Mouse (Mus musculus): ENCODE measurements at regions not wholly inside any gene's neighbourhood (a gene's known extent, or its start where the extent isn't known, plus 50 kb on each side); places are given as distances from the start of the nearest gene placed in this dataset.

DNA sequence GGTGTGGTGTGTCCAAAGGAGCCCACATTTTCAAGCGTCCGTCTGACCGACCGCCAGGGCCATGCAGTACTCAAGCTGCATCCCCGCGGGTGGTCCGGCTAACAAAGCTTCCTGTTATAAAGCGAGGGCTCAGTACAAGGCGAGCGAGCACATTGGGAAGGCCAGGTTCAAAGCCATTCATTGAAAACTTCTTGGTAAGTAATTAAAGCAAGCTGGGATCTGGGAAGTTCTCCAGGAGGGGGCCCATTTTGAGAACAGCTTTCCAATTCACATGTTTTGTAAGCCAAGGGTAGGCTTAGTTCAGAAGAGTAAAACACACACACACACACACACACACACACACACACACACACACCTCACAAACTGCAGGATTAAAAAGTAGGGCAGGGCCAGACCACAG lies 57.3 kb upstream of the Prep start:
- H3K4me1 ChIP-seq: no peaks in the 10 kb centered on the region
- 14% methylated on average over 10 of the region's 10 CpGs for WGBS
- H3K36me3 ChIP-seq (replicated peaks): no peaks in the 10 kb centered on the region
- H3K27me3 ChIP-seq (replicated peaks): no peaks in the 10 kb centered on the region
- H3K9ac ChIP-seq: no peak overlapping the region
- no peak overlapping the region for H3K4me3 ChIP-seq
- H3K4me2 ChIP-seq: no peak overlapping the region
- H3K9me3 ChIP-seq: no peaks in the 10 kb centered on the region
- H3K27ac ChIP-seq: no peak overlapping the region
- ATAC-seq (replicated peaks): peak; percentile 83

DNA sequence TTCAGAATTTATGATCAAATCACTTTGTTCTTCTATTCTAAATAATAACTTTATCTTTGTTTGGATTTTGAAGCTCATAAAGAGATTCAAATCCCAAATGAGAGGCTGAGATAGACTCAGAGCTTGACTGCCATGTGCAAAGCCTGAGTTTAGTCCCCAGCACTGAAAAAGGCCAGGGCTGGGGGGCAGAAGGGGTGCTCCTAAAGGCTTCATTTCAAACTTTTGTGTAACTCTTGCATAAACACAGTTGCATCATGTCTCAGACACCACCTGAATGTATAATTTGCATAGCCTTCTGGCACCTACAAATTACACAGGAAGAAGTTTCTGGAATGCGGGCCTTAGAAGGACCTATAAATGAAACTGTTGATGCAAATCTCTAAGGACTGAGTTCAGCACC lies 57.8 kb upstream of the Prep start:
- H3K4me2 ChIP-seq: no peak overlapping the region
- ATAC-seq (replicated peaks): peak; percentile 9; the same call in 1 of the 2 replicates
- H3K4me1 ChIP-seq: no peaks in the 10 kb centered on the region
- no peak overlapping the region for H3K9ac ChIP-seq
- H3K9me3 ChIP-seq: no peaks in the 10 kb centered on the region
- no peak overlapping the region for H3K4me3 ChIP-seq
- no peak overlapping the region for H3K27ac ChIP-seq
- WGBS: 94% methylated on average over 1 of the region's 1 CpGs
- no peaks in the 10 kb centered on the region for H3K27me3 ChIP-seq (replicated peaks)
- no peaks in the 10 kb centered on the region for H3K36me3 ChIP-seq (replicated peaks)

DNA sequence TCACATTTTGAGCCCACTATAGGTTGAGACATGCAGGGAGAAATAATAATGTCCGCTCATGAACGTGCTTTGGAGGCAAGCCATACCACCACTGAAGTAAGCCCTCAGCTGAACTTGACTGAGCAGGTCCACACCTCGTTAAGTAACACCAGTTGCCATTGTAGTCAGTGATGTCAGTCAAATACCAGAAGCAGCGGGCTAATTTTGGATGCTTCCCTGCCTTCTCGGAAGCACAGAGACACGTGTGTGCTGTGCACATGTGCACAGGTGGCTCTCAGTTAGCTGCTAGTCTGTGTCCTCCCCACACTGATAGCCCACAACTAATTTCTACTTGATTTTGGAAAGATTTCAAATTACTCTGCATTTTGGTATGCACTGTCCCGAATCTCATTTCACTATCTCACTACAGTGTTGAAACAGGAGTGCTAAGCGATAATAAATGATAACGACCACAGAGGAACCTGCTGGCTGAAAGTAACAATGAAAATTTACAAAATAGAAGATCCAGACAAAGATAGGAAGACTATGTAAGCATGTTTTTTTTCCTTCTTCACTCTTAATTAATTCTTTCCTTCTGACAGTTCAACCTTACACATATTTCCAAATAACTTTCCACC lies 62.9 kb upstream of the Prep start:
- WGBS: 77% methylated on average over 9 of the region's 9 CpGs
- Histone ChIP-seq H3K4me3 (no peak overlapping the region), H3K4me2 (no peak overlapping the region), H3K4me1 (peaks cover 10% of the 10 kb centered on the region), H3K27me3 (replicated peaks) (no peaks in the 10 kb centered on the region), H3K9me3 (no peaks in the 10 kb centered on the region), H3K36me3 (replicated peaks) (no peaks in the 10 kb centered on the region), H3K27ac (no peak overlapping the region), H3K9ac (no peak overlapping the region)
- ATAC-seq (replicated peaks): no peak

DNA sequence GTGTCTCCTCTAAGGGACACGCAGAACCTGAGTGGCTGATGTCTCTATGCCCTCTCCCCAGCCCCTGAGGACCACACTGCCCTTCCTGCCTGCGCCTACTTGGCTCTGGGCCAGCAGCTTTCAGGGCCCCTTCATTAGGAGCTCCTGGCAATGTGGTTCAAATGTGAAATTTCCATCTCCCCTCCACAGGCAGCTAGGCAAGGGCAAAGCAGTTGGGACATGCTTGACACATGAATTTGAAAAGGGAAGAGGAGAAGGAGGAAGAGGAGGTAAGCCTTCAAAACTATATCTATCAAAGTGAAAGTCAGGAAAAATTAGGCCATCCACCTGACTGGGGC lies 63.7 kb upstream of the Prep start:
- H3K9ac ChIP-seq: no peak overlapping the region

DNA sequence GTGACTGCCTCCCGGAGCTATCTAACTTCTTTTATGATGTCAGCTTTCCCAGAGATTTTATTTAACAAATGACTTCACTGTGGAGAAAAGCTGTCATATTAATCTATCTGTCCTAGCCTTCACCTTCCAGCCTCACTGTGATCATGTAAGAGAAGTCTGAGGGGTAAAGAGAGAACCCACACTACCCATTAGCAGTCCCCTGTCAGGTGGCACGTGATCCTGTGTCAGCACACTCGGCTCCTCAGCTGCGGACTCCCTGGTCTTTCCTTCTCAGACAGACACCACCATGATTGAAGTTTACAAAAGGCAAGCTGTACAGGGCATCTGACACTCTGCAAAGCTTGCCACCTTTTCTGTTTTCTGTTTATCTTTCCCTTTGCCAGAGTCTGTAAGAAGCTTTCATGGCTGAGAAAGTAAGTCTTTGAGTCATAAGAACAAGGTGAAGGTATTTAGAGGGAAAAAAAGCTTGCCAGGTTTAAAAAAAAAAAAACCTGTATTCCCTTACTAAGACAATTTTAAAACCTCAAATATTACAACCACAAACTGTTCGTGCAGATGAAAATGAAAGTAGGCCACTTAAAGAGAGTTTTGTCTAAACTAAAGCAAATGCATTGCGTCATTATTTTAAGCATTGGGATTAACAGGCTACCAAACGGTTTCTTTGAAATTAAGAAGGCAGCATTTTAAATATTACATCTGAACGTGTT lies 64.2 kb upstream of the Prep start:
- Histone ChIP-seq H3K9ac (no peak overlapping the region), H3K9me3 (no peaks in the 10 kb centered on the region), H3K4me1 (peaks cover 13% of the 10 kb centered on the region), H3K36me3 (replicated peaks) (no peaks in the 10 kb centered on the region), H3K4me2 (no peak overlapping the region), H3K4me3 (no peak overlapping the region), H3K27ac (no peak overlapping the region), H3K27me3 (replicated peaks) (no peaks in the 10 kb centered on the region)
- no peak for ATAC-seq (replicated peaks)
- 56% methylated on average over 8 of the region's 8 CpGs for WGBS

More for the DNA sequence above, 63.7 kb upstream of the Prep start:
- Histone ChIP-seq H3K4me2 (no peak overlapping the region), H3K4me1 (peaks cover 10% of the 10 kb centered on the region), H3K9me3 (no peaks in the 10 kb centered on the region), H3K27ac (no peak overlapping the region), H3K4me3 (no peak overlapping the region), H3K36me3 (replicated peaks) (no peaks in the 10 kb centered on the region), H3K27me3 (replicated peaks) (no peaks in the 10 kb centered on the region)
- 35% methylated on average over 2 of the region's 2 CpGs for WGBS
- ATAC-seq (replicated peaks): no peak

DNA sequence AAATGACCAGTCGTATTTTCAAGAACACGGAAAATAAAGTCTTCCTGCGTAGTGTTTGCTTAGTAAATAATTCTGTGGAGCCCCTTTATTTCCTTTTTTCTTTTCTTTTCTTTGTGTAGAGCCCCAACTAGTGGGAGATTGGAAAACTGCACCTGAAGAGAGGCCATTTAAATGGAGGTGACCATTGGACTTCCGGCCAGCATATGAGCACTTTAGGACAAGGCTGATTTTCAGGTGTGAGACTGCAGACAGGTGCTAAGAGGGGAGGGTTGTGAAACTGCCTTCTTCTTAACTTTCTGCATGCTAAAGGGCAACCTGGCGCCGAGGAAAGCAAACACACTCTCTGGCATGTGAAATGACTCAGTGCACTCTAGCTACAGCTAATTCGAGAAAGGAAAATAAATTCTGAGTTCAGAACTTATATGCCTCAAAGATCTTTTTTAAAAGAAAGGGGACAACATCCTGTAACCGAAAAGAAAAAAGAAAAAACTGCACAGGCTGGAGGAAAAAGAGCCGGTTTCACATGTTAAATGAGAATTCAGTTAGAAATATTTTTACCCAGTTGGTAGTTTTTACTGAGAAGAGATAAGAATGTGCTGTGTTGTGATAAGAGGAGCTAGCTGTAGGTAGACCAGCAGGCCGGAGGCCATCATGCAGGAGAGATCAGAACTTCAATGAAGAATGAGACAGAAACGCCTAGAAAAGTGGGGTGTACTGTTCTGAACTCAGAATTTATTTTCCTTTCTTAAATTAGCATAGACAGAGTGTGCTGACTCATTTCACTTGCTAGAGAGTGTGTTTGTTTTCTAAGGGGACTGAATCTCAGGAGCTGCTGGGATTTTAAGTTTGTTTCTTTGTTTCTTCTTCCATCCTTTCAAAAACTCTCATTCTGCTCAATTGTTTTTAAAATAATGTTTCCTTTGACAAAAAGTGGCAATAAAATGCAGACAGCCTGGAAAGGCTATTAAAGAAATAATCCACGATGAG lies 65.8 kb upstream of the Prep start:
- H3K4me1 ChIP-seq: peaks cover 20% of the 10 kb centered on the region
- H3K27me3 ChIP-seq (replicated peaks): no peaks in the 10 kb centered on the region
- peak overlapping the region; percentile 49; the same call in 1 of the 2 replicates for H3K9ac ChIP-seq
- H3K4me3 ChIP-seq: peak overlapping the region; percentile 40
- 50% methylated on average over 12 of the region's 12 CpGs for WGBS
- no peaks in the 10 kb centered on the region for H3K36me3 ChIP-seq (replicated peaks)
- ATAC-seq (replicated peaks): peak; percentile 44
- H3K9me3 ChIP-seq: no peaks in the 10 kb centered on the region
- H3K27ac ChIP-seq: peak overlapping the region; percentile 64
- peak overlapping the region; percentile 78 for H3K4me2 ChIP-seq

DNA sequence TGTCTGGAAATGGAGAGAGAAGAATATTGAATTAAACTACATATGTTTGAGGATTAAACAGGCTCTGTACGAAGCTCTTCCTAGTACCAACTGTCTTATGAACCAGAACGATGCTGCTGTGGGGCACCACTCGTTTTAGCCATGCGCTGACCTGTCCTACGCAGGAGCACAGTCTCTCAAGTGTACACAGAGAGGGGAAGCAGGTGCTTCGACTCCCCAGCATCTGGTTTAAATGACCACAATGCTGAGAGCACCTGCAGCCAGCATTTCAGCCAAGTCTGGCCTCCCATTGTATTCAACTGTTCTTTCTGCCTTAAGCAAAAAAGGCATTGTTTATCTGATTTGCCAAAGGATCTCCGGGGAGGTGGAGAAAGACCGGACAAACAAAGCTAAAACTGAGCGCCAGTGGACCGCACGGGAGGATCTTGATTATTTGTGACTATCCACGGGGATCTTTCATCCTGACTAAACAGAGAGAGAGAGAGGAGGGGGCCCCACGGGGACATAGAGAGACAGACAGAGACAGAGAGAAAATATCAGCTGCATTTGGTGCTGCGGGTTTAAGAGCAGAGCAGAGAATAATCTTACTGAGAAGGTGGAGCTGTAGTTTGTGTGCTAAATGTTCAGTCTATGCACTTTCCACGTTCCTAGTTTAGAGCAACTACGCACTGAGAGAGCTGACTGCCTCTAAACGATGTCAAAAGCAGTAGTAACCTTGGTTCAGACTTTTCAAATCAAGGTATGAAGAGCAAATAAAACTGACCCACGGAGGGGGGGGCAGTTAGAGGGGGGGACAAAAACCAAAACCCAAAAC lies 66.8 kb upstream of the Prep start:
- H3K9me3 ChIP-seq: no peaks in the 10 kb centered on the region
- peak overlapping the region; percentile 40 for H3K4me3 ChIP-seq
- peaks cover 21% of the 10 kb centered on the region for H3K4me1 ChIP-seq
- H3K27me3 ChIP-seq (replicated peaks): no peaks in the 10 kb centered on the region
- H3K4me2 ChIP-seq: peak overlapping the region; percentile 78
- peak overlapping the region; percentile 64 for H3K27ac ChIP-seq
- WGBS: 7% methylated on average over 18 of the region's 18 CpGs
- no peaks in the 10 kb centered on the region for H3K36me3 ChIP-seq (replicated peaks)
- ATAC-seq (replicated peaks): peak; percentile 62
- H3K9ac ChIP-seq: peak overlapping the region; percentile 49

DNA sequence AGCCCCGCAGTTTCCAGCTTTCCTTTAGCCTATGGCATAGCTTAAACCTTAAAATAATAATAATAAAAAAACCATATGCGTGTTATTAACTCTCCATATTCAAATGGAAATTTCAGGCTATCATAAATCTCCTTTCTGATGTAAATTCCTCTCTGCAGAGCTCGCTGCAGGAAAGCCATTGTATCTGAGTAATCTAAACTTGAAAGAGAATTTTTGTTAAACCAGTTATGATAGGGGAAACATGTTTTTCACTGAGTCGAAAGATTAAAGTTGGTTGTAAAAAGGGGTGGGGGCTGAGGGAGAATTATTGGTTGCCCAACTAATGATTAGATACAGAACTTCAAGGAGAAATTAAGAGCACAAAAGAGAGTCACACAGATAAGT lies 69.1 kb upstream of the Prep start:
- H3K4me3 ChIP-seq: peak overlapping the region; percentile 20
- 2% methylated on average over 4 of the region's 4 CpGs for WGBS

DNA sequence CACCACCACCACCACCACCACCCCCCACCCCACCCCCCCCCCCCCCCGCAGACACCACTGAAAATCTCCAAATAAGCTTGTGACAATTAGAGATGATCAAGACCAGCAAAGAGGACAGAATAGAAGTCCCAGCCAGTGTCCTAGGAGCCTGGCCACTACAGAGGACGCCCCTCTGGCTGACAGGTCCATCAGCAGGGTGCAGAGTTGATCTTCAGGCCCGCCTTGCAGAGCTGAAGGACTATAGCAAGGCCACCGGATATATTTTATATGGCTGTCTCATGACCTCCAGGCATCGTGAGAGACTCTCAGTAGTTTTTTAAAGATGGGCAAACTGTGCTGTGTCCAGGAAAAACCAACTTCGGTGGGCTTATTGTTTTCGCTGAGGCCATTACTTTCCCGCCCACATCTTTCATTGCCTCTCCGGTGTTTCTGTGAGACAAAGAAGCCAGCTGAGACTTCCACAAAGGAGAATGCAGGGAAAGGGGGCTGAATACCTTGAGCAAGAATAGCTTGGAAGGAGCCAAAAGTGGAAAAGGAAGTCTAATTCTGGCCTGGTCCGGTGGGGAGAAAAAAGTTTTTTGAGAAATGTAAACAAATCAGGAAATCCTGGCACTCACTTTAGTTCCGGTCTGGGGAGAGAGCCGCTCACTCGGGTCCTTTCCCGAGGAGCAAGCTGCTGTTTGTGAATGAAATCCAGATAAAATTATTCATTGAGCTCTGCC lies 69.7 kb upstream of the Prep start:
- peak overlapping the region; percentile 48 for H3K4me2 ChIP-seq
- no peak overlapping the region for H3K27ac ChIP-seq
- no peaks in the 10 kb centered on the region for H3K27me3 ChIP-seq (replicated peaks)
- H3K36me3 ChIP-seq (replicated peaks): no peaks in the 10 kb centered on the region
- H3K9ac ChIP-seq: no peak overlapping the region
- peaks cover 36% of the 10 kb centered on the region for H3K4me1 ChIP-seq
- H3K4me3 ChIP-seq: peak overlapping the region; percentile 20
- H3K9me3 ChIP-seq: no peaks in the 10 kb centered on the region
- 4% methylated on average over 14 of the region's 14 CpGs for WGBS
- peak; percentile 29; the same call in 1 of the 2 replicates for ATAC-seq (replicated peaks)

More for the DNA sequence above, 69.1 kb upstream of the Prep start:
- peak overlapping the region; percentile 48 for H3K4me2 ChIP-seq
- H3K4me1 ChIP-seq: peaks cover 36% of the 10 kb centered on the region
- ATAC-seq (replicated peaks): 0 out of 2 replicates have a peak, but pooled peaks have one; percentile 2
- H3K27ac ChIP-seq: no peak overlapping the region
- no peak overlapping the region for H3K9ac ChIP-seq
- no peaks in the 10 kb centered on the region for H3K9me3 ChIP-seq
- no peaks in the 10 kb centered on the region for H3K36me3 ChIP-seq (replicated peaks)
- no peaks in the 10 kb centered on the region for H3K27me3 ChIP-seq (replicated peaks)

DNA sequence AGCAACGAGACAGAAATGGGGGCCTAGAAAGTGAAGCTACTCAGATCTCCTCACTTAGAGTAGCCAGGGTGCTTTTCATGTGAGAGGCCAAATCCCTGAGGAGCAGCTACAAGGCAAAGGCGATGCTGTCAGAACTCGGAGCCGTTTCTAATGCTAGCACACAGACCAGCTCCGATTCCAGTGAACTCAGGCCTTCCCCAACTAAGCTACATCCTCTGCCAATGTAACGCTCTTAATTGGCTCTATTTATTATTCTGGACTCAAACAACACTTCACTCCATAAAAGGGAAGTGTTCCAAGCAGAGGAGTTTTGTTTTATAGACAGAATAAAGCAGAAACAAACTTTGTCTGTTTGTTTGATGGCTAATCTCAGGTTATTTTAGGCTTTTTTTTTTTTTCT lies 71.2 kb upstream of the Prep start:
- H3K27ac ChIP-seq: no peak overlapping the region
- no peaks in the 10 kb centered on the region for H3K9me3 ChIP-seq
- 38% methylated on average over 6 of the region's 6 CpGs for WGBS
- H3K36me3 ChIP-seq (replicated peaks): no peaks in the 10 kb centered on the region
- no peaks in the 10 kb centered on the region for H3K27me3 ChIP-seq (replicated peaks)
- ATAC-seq (replicated peaks): no peak
- H3K4me1 ChIP-seq: peaks cover 36% of the 10 kb centered on the region
- no peak overlapping the region for H3K4me3 ChIP-seq
- H3K9ac ChIP-seq: no peak overlapping the region
- H3K4me2 ChIP-seq: no peak overlapping the region

Measured in midbrain, embryonic 15.5 days (tissue).